Mouse (Mus musculus): Measurements from ENCODE around the gene Dmbx1.

DNA sequence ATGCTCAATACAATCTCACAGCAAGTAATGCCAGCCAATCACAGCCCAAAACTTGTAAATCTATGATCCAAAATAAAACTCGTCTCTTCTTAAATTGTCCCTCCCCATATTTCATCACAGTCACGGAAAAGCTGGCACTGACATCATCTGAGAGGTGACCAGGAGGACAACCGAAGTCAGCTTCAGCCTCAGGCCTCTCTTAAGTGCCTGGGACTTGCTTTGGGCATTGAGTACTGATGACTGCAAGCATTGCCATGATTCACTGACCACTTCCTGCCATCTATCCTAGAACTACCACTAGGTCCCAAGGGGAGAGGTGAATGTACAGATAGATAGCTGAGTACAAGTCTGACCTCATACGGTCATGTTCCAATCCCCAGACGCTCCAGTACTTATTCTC is 17.0 kb downstream of the Dmbx1 start:
- no peak for TF ChIP-seq CTCF (IDR thresholded peaks at IDR 0.05; ENCODE audit: insufficient read depth, low read depth, low read length)
- TF ChIP-seq POLR2A (IDR thresholded peaks at IDR 0.05; ENCODE audit: insufficient read depth, low read depth, low read length): no peak

All from olfactory bulb, adult 2 months (tissue).